Mouse (Mus musculus): ENCODE data around the gene Prcd.

GRCm38 (mm10) chr11:116617641-116618040 is 35.7 kb upstream of the Prcd start:
- TF ChIP-seq GABPA (IDR thresholded peaks at IDR 0.05; ENCODE audit: insufficient replicate concordance, low read depth, low read length) (no peak), TCF12 (IDR thresholded peaks at IDR 0.05; ENCODE audit: low read depth, low read length) (no peak), CTCF (conservative IDR thresholded peaks at IDR 0.05 in 1 of 2, IDR thresholded peaks at IDR 0.05 in 1 of 2; ENCODE audit: low read depth in 2 of 2, low read length in 2 of 2) (no peak), ZC3H11A (IDR thresholded peaks at IDR 0.05; ENCODE audit: low read depth, low read length) (no peak), MAFK (IDR thresholded peaks at IDR 0.05; ENCODE audit: insufficient replicate concordance, low read length) (no peak), SIN3A (IDR thresholded peaks at IDR 0.05; ENCODE audit: low read length) (no peak), MYC (IDR thresholded peaks at IDR 0.05; ENCODE audit: low read depth, low read length) (no peak), POLR2A (IDR thresholded peaks at IDR 0.05; ENCODE audit: low read depth, low read length) (no peak), USF2 (conservative IDR thresholded peaks at IDR 0.05; ENCODE audit: low read depth, low read length) (no peak)
